Mouse (Mus musculus): Measurements from ENCODE around the gene Ube2f. TPM values are rescaled to one million over a fixed set of nuclear protein-coding genes. Genes with fewer than 3 reads are reported as not detected.

The Ube2f gene
- polyA plus RNA-seq, 1 experiment from 2014 or later = 71.7 TPM

Other genes with a start within 250 kb of the Ube2f start
- 3.2 TPM in 2 replicates for gene Rbm44, start 105.2 kb upstream of the Ube2f start, polyA plus RNA-seq (2015; fragmentation: Nextera tagmentation; extraction: Ambion mirVana)
- 59.3 and 61.0 TPM in 2 replicates for gene Ramp1, start 70.5 kb upstream of the Ube2f start, polyA plus RNA-seq (2015; fragmentation: Nextera tagmentation; extraction: Ambion mirVana)
- 16.0 and 17.5 TPM in 2 replicates for gene Scly, start 48.0 kb downstream of the Ube2f start, polyA plus RNA-seq (2015; fragmentation: Nextera tagmentation; extraction: Ambion mirVana)
- gene Espnl, start 71.8 kb downstream of the Ube2f start, polyA plus RNA-seq (2015; fragmentation: Nextera tagmentation; extraction: Ambion mirVana) = 0.04 and 0.07 TPM in 2 replicates
- gene Klhl30, start 100.7 kb downstream of the Ube2f start, polyA plus RNA-seq (2015; fragmentation: Nextera tagmentation; extraction: Ambion mirVana) = 51.4 and 58.4 TPM in 2 replicates
- gene Erfe, start 116.1 kb downstream of the Ube2f start, polyA plus RNA-seq (2015; fragmentation: Nextera tagmentation; extraction: Ambion mirVana) = 1.3 and 1.5 TPM in 2 replicates
- gene Ilkap, start 148.5 kb downstream of the Ube2f start, polyA plus RNA-seq (2015; fragmentation: Nextera tagmentation; extraction: Ambion mirVana) = 112 and 113 TPM in 2 replicates
- 105 and 117 TPM in 2 replicates for gene Hes6, start 163.7 kb downstream of the Ube2f start, polyA plus RNA-seq (2015; fragmentation: Nextera tagmentation; extraction: Ambion mirVana)
- 4.9 and 6.2 TPM in 2 replicates for gene Per2, start 209.0 kb downstream of the Ube2f start, polyA plus RNA-seq (2015; fragmentation: Nextera tagmentation; extraction: Ambion mirVana)
- gene Traf3ip1, start 244.3 kb downstream of the Ube2f start, polyA plus RNA-seq (2015; fragmentation: Nextera tagmentation; extraction: Ambion mirVana) = 5.5 and 5.7 TPM in 2 replicates